Mouse (Mus musculus) induced T-regulatory cell, adult 2 months (primary cell): Measurements from ENCODE around the gene Mup14.
"Not testable (repeated sequence)": the region's sequence is repeated elsewhere in the genome, so short reads cannot be mapped to it uniquely, and the experiment has no call there.

Experiments used
- DNase-seq: peaks from one replicate; pipeline ENCODE4 v3.0.0-alpha.2; 2012; ENCODE audit warnings: low read depth

Mup14 gene

GRCm38 (mm10) chr4:61303900-61304299, at the start of gene Mup14:
Gene Mup14 (minus strand): TSS chr4:61304000.
- not testable (repeated sequence) for DNase-seq

- DNase-seq, result not testable (repeated sequence)
Measured at GRCm38 (mm10) chr4:61338108-61338507, 34.3 kb upstream of the Mup14 start.
